Mouse (Mus musculus) cortical plate, adult 2 months (tissue): ENCODE results near the gene Samd7.

Experiments used
- CTCF ChIP-seq: fragments of 200-500 bp; IDR thresholded peaks from 2 replicates; pipeline ENCODE4 v1.5.1; 2011; ENCODE audit warnings: mild to moderate bottlenecking, control low read depth, low read length; ENCODE audit not compliant: insufficient read depth; ENCODE audit errors: extremely low read depth
- POLR2A ChIP-seq: fragments of 200-500 bp; IDR thresholded peaks from 2 replicates; pipeline ENCODE4 v1.6.1; 2011; ENCODE audit warnings: mild to moderate bottlenecking, low read length, control low read depth; ENCODE audit not compliant: insufficient read depth; ENCODE audit errors: extremely low read depth

DNA sequence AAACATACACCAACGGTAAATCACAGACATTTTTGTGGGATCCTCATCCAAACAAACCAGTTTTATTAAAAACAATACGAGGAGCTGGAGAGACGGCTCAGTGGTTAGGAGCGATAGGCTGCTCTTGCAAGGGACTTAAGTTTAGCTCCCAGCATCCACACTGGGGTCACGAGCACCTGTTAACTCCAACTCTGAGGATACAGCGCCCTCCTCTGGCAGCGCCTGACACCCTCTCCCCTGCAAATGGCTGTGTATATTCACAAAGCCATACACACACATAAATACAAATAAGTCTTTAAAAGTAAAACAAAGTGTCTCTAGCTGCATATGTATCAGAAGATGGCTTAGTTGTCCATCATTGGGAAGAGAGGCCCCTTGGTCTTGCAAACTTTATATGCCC lies 20.6 kb upstream of the Samd7 start:
- TF ChIP-seq POLR2A (no peak), CTCF (no peak)
